ENCODE assay signal across 15 mouse cellular contexts in the genomic region with DNA sequence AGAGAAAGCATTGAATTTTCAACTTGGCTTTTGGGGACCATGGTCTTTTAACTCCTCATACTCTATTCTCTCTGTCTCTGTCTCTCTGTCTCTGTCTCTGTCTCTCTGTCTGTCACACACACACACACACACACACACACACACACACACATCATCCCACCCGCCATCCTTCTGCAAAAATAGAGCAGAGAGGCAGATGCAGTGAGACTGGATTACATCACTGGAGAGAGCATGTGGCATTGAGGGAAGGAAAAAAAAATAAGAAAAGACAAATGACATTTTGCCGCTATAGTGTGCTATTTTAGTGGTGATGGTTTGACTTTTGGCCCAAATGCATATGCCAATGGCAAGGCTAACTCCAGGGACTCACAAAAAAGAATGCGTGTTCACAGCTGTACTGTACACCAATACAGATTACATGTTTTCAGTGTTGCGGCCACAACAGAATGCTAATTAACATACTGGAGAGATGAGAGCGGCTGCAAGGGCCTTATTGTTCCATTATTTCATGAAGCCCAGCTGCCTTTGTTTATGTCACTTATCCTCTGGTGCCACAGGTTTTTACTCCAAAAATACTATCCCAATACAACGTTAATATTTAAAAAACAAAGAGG.
DNase-seq lines count a peak whose midpoint lies in the region; ATAC-seq and TF ChIP-seq lines count a peak whose summit lies in the region.
"Had no signal": no experiment of that assay in that cellular context is flagged by ENCODE, and none has a peak within 500 bp of the region (broad histone marks: within the 10 kb centered on the region; RNA-seq: fewer than 3 reads in every experiment).

No protein-coding gene starts in this region.

- no peak for TF ChIP-seq CTCF in cerebellum, adult 2 months (IDR thresholded peaks at IDR 0.05; ENCODE audit: borderline replicate concordance, insufficient read depth, low read depth, low read length)

- H3K27ac ChIP-seq in cerebellum, adult 2 months (ENCODE audit: insufficient read depth, low read length) = peak overlapping the region; percentile 49
- H3K27ac ChIP-seq: heart, adult 2 months; intestine, embryonic 15.5 days; lung, embryonic 15.5 days had no signal

- no peak for ATAC-seq in cerebellum, adult (ENCODE audit: insufficient number of reproducible peaks, low FRiP score, low TSS enrichment)
- ATAC-seq in monocyte, adult 5-6 weeks (replicated peaks; ENCODE audit: insufficient number of reproducible peaks, low FRiP score, low TSS enrichment, poor library complexity, severe bottlenecking) = no peak
- ATAC-seq: intestine, embryonic 15.5 days had no signal

- no peak overlapping the region for H3K4me3 ChIP-seq in cerebellum, adult 2 months (replicated peaks; ENCODE audit: insufficient read depth, low read depth, low read length)
- H3K4me3 ChIP-seq: heart, adult 2 months; intestine, embryonic 15.5 days; lung, embryonic 15.5 days had no signal

- H3K27me3 ChIP-seq in cerebellum, adult 2 months (ENCODE audit: control insufficient read depth, insufficient read depth, low read length) = no peaks in the 10 kb centered on the region
- H3K27me3 ChIP-seq: CH12.LX had no signal

- intact Hi-C loops in gastrocnemius, postnatal 36 days (cut with DNase I) = loop anchor here (10.0 kb wide), 1 partner anchor 137 kb away; no protein-coding TSS in a partner anchor

- peaks cover 12% of the 10 kb centered on the region for H3K4me1 ChIP-seq in cerebellum, adult 2 months (ENCODE audit: control insufficient read depth, insufficient read depth, low read length)

- DNase-seq in cerebellum, adult 2 months = no peak
- DNase-seq in retina, postnatal 1 day = peak; percentile 68
- DNase-seq in retina, embryonic 14.5 days (ENCODE audit: low spot score) = no peak
- DNase-seq in layer of hippocampus, postnatal 10 days (ENCODE audit: low spot score in 2 of 2) = peak; percentile 26 to 33
- no peak for DNase-seq in spleen, adult 12 weeks (ENCODE audit: low spot score)
- no peak for DNase-seq in gastrocnemius, postnatal 36 days
- DNase-seq: cerebellum, adult 8-10 months; heart, adult 2 months; heart, postnatal 10 days; kidney, postnatal 14 days had no signal

- TF ChIP-seq POLR2A in cerebellum, adult 2 months (IDR thresholded peaks at IDR 0.05; ENCODE audit: borderline replicate concordance, insufficient read depth, low read length) = no peak

- 61% methylated on average over 6 of the region's 6 CpGs for WGBS in cerebellum, adult 2 months

Comparison
In these comparisons a context has a peak if more than half of its experiments do, and no peak if none do; other contexts are left out.
1. DNase-seq: peak in retina, postnatal 1 day (single experiment) and layer of hippocampus, postnatal 10 days (2 of 2); none in cerebellum, adult 2 months (0 of 2), retina, embryonic 14.5 days (single experiment), spleen, adult 12 weeks (single experiment) and gastrocnemius, postnatal 36 days (0 of 2).